Mouse (Mus musculus): ENCODE results near the gene Tbc1d25.
A peak's percentile ranks its signal among the peaks of the same experiment; 100 is the strongest.

Gene Tbc1d25

DNA sequence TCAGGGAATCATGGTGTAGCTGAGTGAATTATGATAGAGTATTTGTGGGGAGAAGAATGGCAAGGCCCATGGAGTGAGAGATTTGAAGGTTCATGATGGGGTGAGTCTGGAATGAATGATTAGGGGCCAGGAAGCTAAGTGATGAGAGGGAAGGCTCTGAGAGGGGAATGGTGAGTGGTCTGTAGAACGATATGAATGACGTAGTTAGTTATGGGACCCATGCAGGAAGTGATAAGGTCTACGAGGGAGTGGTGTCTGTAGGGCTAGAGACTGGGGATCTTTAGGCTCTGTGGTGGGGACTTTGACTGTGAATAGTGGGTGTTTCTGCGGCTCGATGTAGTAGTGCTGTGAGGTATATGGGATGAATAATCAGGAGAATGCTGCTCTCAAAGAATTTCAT lies 3.7 kb upstream of the Tbc1d25 start:
- DNase-seq (ENCODE audit: low read depth) = no peak

DNA sequence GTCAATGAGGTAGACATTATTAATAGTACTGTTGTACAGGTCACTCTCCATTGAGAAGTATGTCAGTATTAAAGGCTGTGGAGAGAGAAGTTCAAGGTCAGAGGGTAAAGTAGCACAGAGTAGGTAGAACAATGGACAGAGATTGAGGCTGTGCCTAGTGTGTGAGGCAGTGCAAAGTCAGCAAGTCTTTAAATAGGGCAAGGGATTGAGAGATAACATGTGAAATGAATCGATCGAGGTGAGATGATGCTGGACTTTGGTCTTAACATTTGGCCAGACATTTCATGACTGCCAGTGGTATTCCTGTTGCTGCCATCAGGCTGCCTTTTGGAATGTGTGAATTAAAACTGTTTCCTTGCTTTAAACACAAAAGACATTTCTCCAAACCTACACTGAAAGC lies 2.9 kb upstream of the Tbc1d25 start:
- no peak for DNase-seq (ENCODE audit: low read depth)

DNA sequence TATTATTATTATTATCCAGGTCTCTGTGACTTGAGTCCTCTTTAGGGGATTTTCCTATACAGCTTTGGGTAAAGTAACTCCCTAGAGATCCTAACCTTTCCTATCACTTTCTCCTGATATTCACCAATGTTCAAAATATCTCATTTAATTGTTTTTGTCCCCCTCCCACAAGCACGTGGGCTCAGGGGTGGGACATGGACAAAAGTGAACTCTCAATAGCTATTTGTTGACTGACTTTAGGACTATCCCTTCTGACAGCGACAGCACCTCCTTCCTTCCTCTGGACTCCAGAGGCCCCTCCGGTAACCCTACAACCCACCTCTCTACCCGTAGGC lies 845 bp downstream of the Tbc1d25 start:
- no peak for DNase-seq (ENCODE audit: low read depth)

DNA sequence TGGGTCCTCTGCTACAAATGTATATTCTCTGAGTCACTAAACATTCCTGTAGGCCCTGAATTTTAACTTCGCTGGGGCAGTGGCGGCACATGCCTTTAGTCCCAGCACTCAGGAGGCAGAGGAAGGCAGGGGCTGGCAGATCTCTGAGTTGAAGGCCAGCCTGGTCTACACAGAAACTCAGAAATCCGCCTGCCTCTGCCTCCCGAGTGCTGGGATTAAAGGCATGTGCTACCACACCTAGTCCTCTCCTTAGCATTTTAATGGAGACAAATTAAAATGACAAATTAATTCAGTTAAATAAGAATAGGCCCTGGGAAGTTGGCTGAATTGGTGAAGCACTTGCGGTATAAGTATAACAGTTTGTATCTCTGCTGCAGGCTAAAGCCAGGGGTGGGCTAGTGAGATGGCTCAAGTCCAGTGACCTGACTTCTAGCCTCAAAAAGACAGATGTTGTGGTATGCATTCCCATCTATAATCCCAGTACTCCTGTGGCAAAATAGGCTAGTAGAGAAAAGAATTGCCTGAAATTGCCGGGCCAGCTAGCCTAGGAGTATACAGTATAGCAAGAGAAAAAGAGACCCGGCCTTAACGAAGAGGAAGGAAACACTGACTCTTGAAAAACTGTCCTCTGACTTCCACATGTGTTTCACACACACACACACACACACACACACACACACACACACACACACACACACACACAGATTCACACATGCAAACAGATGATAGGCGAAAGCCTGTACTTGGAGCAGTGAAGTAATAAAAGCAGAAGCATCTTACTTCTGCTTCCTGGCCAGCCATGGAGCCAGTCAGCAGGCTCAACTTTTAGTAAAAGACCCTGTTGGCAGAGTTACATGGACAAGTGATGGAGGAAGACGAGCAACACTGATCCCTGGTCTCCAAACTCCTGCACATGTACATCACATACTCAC lies 8.0 kb downstream of the Tbc1d25 start:
- no peak for DNase-seq (ENCODE audit: low read depth)

DNA sequence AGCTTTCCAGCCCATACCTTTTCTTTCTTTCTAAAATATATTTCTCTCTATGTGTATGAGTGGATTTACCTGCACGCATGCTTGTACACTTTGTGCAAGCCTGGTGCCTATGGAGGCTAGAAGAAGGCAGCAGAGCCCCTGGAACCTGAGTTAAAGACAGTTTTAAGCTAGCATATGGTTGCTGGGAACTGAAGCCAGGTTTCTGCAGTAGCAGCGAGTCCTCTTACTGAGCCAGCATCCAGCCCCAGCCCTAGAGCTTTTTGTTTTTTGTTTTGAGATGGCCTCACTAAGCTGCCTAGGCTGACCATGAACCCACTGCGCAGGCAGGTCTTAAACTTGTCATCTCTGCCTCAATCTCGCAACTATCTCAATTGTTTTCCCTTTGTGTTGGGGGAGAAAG lies 11.5 kb downstream of the Tbc1d25 start:
- DNase-seq (ENCODE audit: low read depth) = no peak

DNA sequence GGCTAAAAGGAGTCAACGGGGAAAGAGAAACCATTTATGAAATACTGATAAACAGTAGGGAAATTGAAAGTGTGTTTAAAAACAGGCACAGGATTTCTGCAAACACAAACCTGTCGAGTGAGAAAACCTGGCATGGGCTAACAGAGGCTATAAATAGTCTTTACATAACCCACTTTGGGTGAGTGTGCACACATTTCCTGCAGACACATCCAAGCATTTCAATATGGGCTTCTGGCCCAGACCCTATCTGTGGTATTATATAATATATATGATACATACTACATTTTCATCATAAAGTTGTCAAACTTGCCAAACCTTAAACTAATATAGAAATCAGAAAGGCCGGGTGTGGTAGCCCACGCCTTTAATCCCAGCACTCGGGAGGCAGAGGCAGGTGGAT lies 12.9 kb downstream of the Tbc1d25 start:
- no peak for DNase-seq (ENCODE audit: low read depth)

DNA sequence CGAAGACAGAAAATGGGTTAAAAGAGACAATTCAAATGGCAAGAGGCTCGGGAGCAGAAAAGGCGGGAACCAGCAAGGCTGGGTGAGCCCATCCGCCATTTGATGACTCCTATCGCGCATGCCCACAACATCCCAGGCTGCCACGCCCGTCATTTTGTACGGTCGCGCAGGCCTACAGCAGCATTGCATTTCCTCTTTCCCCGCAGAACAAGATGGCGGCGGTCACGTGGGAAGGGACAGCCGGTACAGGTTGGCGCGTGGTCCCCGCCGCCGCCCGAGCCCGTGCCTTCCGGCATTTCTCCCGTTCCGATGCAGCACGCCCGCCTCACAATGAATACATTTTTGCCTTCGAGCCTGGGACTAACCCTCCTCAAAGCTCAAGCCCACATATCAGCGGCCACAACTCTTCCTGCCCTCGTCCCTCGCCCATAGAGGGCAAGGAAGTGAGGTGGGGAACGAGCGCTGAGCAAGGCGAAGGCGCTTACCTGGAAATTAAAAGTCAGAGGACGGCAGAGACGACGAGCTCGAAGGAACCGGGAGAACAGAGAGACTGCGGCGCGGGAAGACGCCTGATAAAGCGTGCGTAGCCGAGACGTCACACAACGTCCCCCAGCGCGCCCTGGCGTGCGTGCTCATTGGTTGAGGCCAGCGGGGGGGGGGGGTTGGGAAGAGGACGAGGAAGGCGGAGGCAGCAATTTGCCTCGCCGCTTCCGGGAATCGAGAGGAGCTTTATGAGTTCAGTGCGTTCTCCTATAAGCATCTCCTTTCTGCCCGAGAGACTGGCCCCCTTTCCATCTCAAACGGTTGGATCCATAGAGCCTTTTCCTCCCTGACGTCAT lies 30.6 kb downstream of the Tbc1d25 start, which contains the start of gene Rbm3:
Gene Rbm3, minus strand, starts transcription at position 728 of the 839 bp plus-strand sequence.
- DNase-seq (ENCODE audit: low read depth) = peak; percentile 40

DNA sequence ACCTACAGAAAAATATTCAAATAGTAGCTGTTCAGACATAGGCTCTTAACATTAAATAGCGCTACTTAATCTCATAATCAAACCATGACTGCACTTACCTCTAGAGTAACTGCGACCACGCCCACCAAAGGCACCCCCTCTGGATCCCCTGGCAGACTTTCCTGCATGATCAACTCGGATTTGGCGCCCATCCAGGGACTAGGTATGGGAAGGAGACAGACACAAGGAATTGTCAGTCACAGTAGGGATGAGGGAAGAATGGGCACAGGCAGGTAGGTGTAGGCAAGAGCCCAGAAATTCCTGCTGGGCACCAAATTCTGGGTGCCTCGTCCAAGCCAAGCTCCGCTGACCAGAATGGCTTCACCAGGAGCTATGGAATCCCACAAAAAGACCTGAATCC lies 32.2 kb downstream of the Tbc1d25 start:
- no peak for DNase-seq (ENCODE audit: low read depth)

DNA sequence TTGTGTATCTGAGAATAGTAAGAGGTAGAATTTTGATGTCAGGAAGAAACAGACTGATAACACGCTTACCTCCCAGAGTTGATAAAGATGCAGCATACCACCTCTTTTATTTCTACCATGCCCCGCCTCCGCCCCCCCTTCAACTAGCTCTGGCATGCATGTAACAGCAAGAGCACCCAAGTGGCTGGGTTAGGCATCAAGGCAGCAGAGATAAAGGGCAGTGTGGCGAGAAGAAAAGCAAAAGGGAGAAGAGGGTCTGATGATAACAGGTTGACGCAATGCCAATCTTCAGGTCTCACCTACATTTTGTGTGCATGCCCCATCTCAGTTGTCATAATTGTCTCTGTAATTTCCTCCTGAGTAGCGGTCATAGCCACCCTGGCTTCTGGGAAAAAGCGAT lies 33.0 kb downstream of the Tbc1d25 start:
- DNase-seq (ENCODE audit: low read depth) = no peak

DNA sequence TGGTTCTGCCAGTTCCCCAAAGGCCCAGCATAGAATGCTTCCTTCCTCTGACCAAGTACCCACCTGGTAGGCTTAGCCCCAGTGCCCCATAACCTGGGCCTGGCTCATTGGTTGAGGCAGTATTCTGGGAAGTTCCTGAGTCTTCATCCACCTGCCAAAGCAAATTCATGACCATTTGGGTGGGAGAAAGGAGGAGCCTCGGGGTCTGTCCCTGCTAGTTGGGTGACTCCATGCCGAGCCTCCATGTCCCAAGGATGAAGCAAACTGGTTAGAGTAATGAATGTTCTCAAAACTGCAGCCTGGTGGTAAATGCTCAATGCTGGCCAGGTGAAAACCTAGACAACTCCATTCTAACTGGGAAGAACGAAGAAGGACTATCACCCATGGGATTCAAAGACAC lies 34.9 kb downstream of the Tbc1d25 start:
- DNase-seq (ENCODE audit: low read depth) = no peak

DNA sequence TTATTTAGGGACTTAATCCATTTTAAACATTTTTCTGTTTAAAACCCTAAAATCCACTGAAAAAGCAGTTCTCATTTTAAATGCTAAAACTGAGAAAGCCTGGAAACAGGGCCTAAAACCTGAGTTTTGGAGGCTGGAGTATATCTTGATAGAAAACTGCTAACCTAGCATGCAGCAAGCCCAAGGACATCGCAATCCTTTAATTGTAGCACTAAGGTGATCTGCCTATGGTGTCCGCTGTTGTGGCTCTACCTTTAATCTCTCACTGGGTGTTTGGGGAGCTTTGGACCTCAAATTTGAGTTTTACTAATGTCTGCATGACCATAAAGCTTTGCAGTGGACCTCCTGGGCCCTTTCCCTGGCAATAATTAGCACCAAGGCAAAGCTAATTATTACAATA lies 35.5 kb downstream of the Tbc1d25 start:
- DNase-seq (ENCODE audit: low read depth) = no peak

DNA sequence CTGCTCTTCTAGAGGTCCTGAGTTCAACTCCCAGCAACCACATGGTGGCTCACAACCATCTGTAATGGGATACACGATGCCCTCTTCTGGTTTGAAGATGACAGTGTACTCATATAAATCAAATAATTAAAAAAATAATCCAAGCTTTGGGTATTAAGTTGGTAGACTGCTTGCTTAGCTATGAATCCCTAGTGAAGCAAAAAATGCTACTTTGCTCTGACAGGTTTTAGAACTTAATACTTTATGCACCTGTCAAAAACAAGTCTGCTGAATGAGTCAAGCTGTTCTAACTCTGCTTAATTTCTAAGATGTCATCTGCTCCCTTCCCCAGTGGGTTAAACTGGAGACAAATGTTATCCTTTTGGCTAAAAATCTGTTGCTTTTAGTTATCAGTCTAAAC lies 36.5 kb downstream of the Tbc1d25 start:
- DNase-seq (ENCODE audit: low read depth) = no peak

DNA sequence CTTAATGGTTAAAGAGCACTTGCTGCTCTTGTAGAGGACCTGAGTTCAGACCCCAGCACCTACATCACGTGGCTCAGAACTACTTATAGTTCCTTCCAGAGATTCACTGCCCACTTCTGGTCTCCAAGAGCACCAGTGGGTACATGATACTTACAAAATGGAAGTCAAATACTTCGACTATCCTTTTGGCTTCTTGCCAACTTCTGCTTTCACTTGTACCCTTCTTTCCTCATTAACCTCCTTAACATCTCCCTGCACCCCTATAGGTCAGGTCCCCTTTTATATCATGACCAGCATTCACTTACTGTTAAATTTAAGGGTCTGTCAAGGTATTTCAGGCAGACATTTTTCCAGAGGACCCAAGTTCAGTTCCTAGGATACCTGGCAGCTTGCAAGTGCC lies 40.1 kb downstream of the Tbc1d25 start:
- no peak for DNase-seq (ENCODE audit: low read depth)

DNA sequence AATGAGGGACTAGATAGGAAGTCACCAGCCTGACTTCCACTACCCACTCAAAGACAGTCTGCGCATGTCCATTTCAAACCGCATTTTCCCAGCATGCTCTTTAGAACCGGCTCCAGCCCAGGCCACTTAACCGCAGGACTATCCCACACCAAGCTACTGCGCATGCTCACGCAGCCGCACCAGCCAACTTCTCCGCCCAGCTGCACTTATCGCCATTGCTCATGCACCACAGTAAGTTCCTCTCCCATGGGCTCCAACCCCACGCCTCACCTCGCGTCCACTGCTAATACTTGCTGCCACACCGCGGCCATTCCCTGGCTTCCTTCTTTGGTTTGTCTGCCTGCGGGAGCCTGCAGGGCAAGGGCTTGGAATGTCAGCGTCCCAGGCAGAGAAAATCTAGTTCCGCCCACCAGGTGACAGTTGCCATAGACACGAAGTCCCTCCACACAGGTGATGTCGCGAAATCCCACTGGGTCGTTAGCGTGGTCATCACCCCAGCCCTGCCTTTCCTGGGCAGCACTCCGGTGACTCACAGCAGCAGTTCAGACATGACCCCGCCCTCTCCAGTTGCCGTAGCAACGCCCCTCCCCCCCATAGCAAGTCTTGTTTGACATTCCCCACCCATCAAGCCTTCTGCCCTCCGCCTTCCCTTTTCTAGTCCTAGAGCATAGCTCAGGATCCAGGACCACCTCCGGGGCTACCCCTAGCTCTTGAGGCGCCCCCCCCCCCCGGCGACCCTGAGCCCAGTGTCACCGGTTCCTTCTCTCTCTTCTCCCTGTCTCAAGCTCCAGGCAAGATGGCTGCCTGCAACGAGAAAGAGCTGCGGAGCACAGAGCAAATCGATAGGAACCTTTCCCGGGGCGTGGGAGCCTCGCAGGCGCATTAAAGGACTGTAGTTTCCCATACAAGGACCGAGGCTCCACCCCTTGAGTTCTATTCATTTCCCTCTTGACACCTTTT lies 43.7 kb downstream of the Tbc1d25 start, which contains the start of gene Wdr13:
Gene Wdr13, minus strand, starts transcription at position 876 of the 960 bp plus-strand sequence.
- DNase-seq (ENCODE audit: low read depth) = peak; percentile 84

DNA sequence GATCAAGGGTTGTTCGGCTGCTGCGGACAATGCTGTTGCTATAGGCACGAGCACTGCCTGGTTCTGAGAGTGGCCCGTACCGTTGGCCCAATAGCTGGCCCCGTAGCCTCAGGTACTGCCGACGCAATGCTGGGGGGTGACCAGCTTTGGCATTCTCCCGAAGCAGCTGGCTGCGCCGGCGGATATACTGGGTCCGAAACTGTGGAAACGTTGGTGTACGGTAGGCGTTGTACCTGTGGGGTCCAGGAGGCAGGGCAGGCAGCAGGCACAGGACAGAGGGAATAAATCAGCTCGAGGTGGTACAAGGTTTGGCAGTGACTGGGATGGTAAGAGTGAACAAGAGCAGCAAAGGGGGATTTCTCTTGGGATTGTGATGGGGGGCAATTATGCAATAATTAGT lies 44.6 kb downstream of the Tbc1d25 start:
- no peak for DNase-seq (ENCODE audit: low read depth)

DNA sequence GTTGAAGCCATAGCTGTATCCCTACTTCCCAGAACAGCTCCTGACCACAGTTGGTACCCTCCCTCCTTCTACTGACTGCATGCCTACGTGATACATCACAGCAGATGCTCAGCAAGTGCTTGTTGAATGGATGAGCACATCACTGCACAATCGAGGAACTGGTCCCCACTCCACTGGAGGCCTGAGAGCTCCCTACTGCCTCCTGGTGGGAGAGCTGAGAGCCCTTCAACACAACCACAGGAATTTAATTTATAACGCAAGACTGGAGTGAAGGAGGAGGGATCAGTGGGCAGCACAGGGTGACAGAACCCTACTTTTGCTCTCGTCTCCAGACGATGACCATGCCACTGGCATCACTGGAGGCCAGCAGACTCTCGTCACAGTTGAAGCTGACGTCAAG lies 50.7 kb downstream of the Tbc1d25 start:
- no peak for DNase-seq (ENCODE audit: low read depth)

DNA sequence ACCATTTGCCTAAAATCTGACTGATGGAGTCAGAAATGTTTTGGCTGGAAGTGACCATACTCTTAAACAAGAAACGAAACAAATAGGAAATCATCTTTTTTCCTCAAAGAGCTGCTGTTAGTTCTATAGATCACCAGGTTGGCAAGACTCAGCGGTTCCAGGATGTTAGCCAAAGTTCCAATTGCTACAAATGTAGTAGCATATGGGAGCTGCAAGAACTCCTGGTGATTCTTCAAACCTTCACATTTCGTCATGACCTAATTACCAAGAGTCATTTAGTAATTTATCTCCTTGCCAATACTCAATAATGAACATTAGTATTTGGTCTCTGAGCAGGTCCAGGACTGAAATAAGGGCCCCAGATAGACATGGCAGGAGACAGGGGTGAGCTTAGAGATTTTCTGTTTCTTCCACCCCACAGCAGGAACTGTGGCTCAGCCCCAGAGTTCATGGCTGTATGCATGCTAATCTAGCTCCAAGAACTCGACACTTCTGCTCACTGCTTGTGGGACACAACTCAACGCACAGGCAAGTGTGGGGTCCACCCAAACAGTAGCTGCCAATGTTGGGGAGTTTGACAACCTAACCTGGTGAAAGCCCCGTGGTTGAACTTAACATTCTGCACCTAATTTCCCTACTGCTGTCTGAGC lies 52.0 kb downstream of the Tbc1d25 start:
- no peak for DNase-seq (ENCODE audit: low read depth)

DNA sequence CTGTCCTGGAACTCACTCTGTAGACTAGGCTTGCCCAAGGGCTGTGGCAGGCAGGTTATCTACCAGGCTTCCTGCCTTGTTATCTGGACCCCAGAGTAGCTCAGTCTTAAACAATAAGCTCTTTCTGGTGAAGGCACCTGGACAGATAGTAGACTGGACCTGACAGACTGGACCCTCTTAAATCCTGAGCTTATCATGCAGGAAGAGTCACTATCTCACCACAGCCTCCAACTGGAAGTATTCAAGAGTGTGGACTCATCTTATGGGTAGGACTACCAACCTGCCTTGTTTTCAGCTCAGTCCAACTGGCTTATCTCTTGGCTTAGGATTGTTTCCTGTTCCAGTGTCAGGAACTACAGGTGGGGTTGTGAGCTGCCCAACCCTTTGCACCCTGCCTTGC lies 58.7 kb downstream of the Tbc1d25 start:
- no peak for DNase-seq (ENCODE audit: low read depth)

DNA sequence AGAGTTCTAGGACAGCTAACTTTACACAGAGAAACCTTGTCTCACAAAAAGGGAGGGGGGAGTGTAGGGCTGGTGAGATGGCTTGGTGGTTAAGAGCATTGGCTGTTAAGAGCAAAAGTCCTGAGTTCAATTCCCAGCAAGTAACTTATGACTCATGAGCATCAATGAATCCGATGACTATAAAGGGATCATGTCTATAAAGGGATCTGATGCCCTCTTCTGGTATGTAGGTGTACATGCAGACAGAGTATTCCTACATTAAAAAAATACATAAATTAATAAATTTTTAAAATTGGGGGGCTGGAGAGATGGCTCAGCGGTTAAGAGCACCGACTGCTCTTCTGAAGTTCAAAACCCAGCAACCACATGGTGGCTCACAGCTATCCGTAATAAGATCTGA lies 60.7 kb downstream of the Tbc1d25 start:
- no peak for DNase-seq (ENCODE audit: low read depth)

DNA sequence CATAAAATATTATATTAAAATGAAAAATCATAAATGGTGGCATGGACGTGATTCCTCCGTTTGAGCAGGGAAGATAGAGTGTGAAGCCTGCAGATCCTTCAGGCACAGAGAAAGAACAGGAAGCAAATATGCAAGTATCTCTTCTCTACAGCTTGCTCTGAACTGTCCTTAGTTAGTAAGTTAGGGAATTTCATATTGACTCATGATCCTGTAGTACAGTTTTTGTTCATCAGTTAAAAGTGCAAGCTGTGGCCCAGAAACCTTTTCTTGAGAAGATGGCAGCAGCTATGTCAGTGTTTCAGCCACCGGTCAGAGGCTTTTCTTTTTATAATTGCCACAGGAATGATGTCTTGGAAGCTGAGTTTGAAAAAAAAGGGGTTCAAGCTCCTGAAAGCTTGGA lies 71.0 kb downstream of the Tbc1d25 start:
- DNase-seq (ENCODE audit: low read depth) = no peak

All from fibroblast of lung, adult 2 months (primary cell).